Mouse (Mus musculus): ENCODE data around the gene Tusc2. TPM values are rescaled to one million over a fixed set of nuclear protein-coding genes. Genes with fewer than 3 reads are reported as not detected.

Gene Tusc2
- polyA plus RNA-seq, 1 experiment from 2014 or later: 41.6 TPM

DNA sequence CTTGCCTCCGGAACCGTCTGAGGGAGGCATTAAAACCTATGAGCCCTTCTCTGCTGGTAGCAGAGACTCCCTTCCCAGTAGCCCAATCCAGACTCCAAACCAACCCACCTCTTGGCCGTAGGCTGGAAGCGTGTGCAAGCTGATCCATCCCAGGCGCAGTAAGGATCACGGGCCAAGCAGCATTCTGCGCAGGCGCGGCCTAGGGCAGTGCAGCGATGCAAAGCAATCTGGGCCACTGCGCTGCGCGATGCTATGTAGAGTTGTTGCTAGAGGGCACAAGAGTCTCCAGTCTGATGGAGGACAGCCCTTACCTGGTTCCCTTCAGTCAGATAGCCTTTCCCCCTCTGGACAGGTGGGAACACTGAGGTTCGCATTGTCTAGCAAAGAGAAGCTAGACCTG, 36.8 kb downstream of the Tusc2 start:
- Histone ChIP-seq H3K27ac (ENCODE audit: low read depth, low read length) (no peak overlapping the region), H3K4me2 (replicated peaks; ENCODE audit: low read depth) (no peak overlapping the region), H3K9me3 (ENCODE audit: control insufficient read depth) (no peaks in the 10 kb centered on the region), H3K4me1 (replicated peaks; ENCODE audit: control insufficient read depth, insufficient read depth, low read length) (0 out of 2 replicates have a peak, but pooled peaks cover 6% of the 10 kb centered on the region), H3K27me3 (replicated peaks; ENCODE audit: control insufficient read depth, insufficient read depth, low read length) (no peaks in the 10 kb centered on the region), H3K9ac (ENCODE audit: low read depth, low read length) (no peak overlapping the region), H3K4me3 (ENCODE audit: low read depth, low read length) (no peak overlapping the region), H3K36me3 (ENCODE audit: control insufficient read depth, insufficient read depth) (peaks cover 20% of the 10 kb centered on the region; the same call in 1 of the 2 replicates)
- no peak for TF ChIP-seq CTCF (IDR thresholded peaks at IDR 0.05; ENCODE audit: low read depth)
- ATAC-seq: no peak
- 82% methylated on average over 14 of the region's 14 CpGs for WGBS

DNA sequence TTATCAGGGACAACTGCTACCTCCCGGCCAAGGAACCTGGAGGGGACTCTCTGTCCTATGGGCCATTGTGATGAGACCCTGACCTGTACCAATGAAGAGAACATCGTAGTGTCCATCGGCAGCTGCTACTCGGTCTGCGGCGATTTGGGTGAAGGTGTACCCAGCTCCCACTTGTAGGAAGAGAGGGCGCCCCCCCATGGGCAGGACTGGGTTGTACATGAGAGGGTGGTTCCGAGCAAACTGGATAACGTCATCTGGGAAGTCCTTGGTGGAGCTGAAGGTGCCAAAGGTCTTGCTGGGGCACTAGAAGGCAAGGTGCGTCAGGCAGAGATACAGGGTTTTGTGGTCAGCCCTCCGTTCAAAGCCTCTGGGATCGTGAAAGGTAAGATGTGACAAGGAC, 37.7 kb downstream of the Tusc2 start:
- H3K27me3 ChIP-seq (replicated peaks; ENCODE audit: control insufficient read depth, insufficient read depth, low read length): no peaks in the 10 kb centered on the region
- H3K4me3 ChIP-seq (ENCODE audit: low read depth, low read length): no peak overlapping the region
- 66% methylated on average over 12 of the region's 12 CpGs for WGBS
- H3K9me3 ChIP-seq (ENCODE audit: control insufficient read depth): no peaks in the 10 kb centered on the region
- 0 out of 2 replicates have a peak, but pooled peaks cover 6% of the 10 kb centered on the region for H3K4me1 ChIP-seq (replicated peaks; ENCODE audit: control insufficient read depth, insufficient read depth, low read length)
- 0 out of 2 replicates have a peak overlapping the region, but pooled peaks have one; percentile 15 for H3K27ac ChIP-seq (ENCODE audit: low read depth, low read length)
- peak; percentile 25 for ATAC-seq
- H3K9ac ChIP-seq (ENCODE audit: low read depth, low read length): no peak overlapping the region
- TF ChIP-seq CTCF (IDR thresholded peaks at IDR 0.05; ENCODE audit: low read depth): peak; percentile 70
- H3K4me2 ChIP-seq (replicated peaks; ENCODE audit: low read depth): 0 out of 2 replicates have a peak overlapping the region, but pooled peaks have one; percentile 9
- peaks cover 20% of the 10 kb centered on the region; the same call in 1 of the 2 replicates for H3K36me3 ChIP-seq (ENCODE audit: control insufficient read depth, insufficient read depth)

DNA sequence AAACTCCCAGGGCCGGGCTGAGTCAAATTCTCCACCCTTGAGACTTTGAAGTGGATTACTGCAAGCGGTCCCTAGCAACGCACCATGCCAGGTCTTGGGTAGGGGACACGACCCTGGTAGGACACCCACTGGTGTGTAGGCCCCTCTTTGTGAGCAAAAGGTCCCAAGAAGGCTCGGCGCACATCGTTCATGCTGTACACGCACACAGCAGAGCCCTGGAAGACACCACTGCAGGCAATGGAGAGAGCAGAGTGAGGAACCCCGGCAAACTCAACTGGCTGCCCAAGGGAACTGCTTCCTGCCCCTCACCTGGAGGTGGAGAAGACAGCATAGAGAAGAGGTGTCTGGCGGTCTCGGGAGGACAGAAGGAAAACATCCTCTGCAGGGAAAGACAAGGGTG, 38.2 kb downstream of the Tusc2 start:
- Histone ChIP-seq H3K4me2 (replicated peaks; ENCODE audit: low read depth) (0 out of 2 replicates have a peak overlapping the region, but pooled peaks have one; percentile 9), H3K4me3 (ENCODE audit: low read depth, low read length) (no peak overlapping the region), H3K27ac (ENCODE audit: low read depth, low read length) (0 out of 2 replicates have a peak overlapping the region, but pooled peaks have one; percentile 15), H3K9me3 (ENCODE audit: control insufficient read depth) (no peaks in the 10 kb centered on the region), H3K27me3 (replicated peaks; ENCODE audit: control insufficient read depth, insufficient read depth, low read length) (no peaks in the 10 kb centered on the region), H3K9ac (ENCODE audit: low read depth, low read length) (no peak overlapping the region), H3K36me3 (ENCODE audit: control insufficient read depth, insufficient read depth) (peaks cover 20% of the 10 kb centered on the region; the same call in 1 of the 2 replicates), H3K4me1 (replicated peaks; ENCODE audit: control insufficient read depth, insufficient read depth, low read length) (0 out of 2 replicates have a peak, but pooled peaks cover 6% of the 10 kb centered on the region)
- 83% methylated on average over 11 of the region's 11 CpGs for WGBS
- no peak for TF ChIP-seq CTCF (IDR thresholded peaks at IDR 0.05; ENCODE audit: low read depth)
- no peak for ATAC-seq

DNA sequence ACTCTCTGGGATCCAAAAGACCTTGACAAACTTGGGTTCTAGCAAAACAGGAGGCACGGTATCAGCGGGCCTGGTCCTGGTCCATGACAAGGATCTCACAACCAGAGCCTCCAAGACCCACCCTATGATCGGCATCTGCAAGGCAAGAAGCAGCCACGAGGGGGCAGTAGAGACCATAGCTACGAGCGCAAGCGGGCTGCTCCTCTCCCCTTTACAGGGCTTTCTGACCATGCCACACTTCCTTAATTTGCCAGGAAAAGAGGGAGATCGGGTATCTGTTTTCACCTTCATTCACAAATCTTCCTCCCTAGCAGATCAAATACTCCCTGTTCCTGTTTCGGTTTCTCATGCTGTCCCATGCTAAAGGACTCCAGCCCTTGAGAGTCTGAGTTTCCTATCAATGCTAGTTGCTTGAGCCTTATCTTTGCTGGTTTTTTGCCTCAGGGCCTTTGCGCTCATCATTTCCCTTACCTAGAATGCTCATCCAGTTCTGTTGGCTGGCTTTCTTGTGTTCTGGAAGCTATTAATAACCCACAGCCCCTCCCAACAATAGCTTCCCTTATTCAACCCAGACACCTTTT, 39.1 kb downstream of the Tusc2 start:
- Histone ChIP-seq H3K9ac (ENCODE audit: low read depth, low read length) (no peak overlapping the region), H3K27me3 (replicated peaks; ENCODE audit: control insufficient read depth, insufficient read depth, low read length) (no peaks in the 10 kb centered on the region), H3K27ac (ENCODE audit: low read depth, low read length) (peak overlapping the region; percentile 57), H3K4me1 (replicated peaks; ENCODE audit: control insufficient read depth, insufficient read depth, low read length) (peaks cover 9% of the 10 kb centered on the region; the same call in 1 of the 2 replicates), H3K9me3 (ENCODE audit: control insufficient read depth) (no peaks in the 10 kb centered on the region), H3K36me3 (ENCODE audit: control insufficient read depth, insufficient read depth) (peaks cover 20% of the 10 kb centered on the region; the same call in 1 of the 2 replicates), H3K4me3 (ENCODE audit: low read depth, low read length) (no peak overlapping the region), H3K4me2 (replicated peaks; ENCODE audit: low read depth) (peak overlapping the region; percentile 21)
- WGBS: 9% methylated on average over 10 of the region's 10 CpGs
- peak; percentile 14; the same call in 1 of the 2 replicates for ATAC-seq
- peak; percentile 99 for TF ChIP-seq CTCF (IDR thresholded peaks at IDR 0.05; ENCODE audit: low read depth)

- Histone ChIP-seq H3K9me3 (ENCODE audit: control insufficient read depth) (no peaks in the 10 kb centered on the region), H3K9ac (ENCODE audit: low read depth, low read length) (no peak overlapping the region), H3K4me3 (ENCODE audit: low read depth, low read length) (no peak overlapping the region), H3K4me1 (replicated peaks; ENCODE audit: control insufficient read depth, insufficient read depth, low read length) (peaks cover 14% of the 10 kb centered on the region; the same call in 1 of the 2 replicates), H3K36me3 (ENCODE audit: control insufficient read depth, insufficient read depth) (peaks cover 15% of the 10 kb centered on the region; the same call in 1 of the 2 replicates), H3K4me2 (replicated peaks; ENCODE audit: low read depth) (no peak overlapping the region), H3K27me3 (replicated peaks; ENCODE audit: control insufficient read depth, insufficient read depth, low read length) (no peaks in the 10 kb centered on the region), H3K27ac (ENCODE audit: low read depth, low read length) (no peak overlapping the region)
- WGBS: 50% methylated on average over 6 of the region's 6 CpGs
- TF ChIP-seq CTCF (IDR thresholded peaks at IDR 0.05; ENCODE audit: low read depth): no peak
- ATAC-seq: no peak
Measured at GRCm38 (mm10) chr9:107603251-107603650, 40.2 kb downstream of the Tusc2 start.

GRCm38 (mm10) chr9:107605041-107605661, 42.1 kb downstream of the Tusc2 start:
- Histone ChIP-seq H3K27ac (ENCODE audit: low read depth, low read length) (peak overlapping the region; percentile 87), H3K4me1 (replicated peaks; ENCODE audit: control insufficient read depth, insufficient read depth, low read length) (peaks cover 21% of the 10 kb centered on the region), H3K36me3 (ENCODE audit: control insufficient read depth, insufficient read depth) (no peaks in the 10 kb centered on the region; the same call in 1 of the 2 replicates), H3K9me3 (ENCODE audit: control insufficient read depth) (no peaks in the 10 kb centered on the region), H3K9ac (ENCODE audit: low read depth, low read length) (peak overlapping the region; percentile 45; the same call in 1 of the 2 replicates), H3K4me2 (replicated peaks; ENCODE audit: low read depth) (peak overlapping the region; percentile 62), H3K27me3 (replicated peaks; ENCODE audit: control insufficient read depth, insufficient read depth, low read length) (no peaks in the 10 kb centered on the region), H3K4me3 (ENCODE audit: low read depth, low read length) (peak overlapping the region; percentile 33)
- TF ChIP-seq CTCF (IDR thresholded peaks at IDR 0.05; ENCODE audit: low read depth): no peak
- WGBS: 28% methylated on average over 20 of the region's 23 CpGs
- peak; percentile 64 for ATAC-seq

Measured in intestine, postnatal 0 days (tissue).